9 mouse cellular contexts compared by ENCODE assay signal in the genomic region with DNA sequence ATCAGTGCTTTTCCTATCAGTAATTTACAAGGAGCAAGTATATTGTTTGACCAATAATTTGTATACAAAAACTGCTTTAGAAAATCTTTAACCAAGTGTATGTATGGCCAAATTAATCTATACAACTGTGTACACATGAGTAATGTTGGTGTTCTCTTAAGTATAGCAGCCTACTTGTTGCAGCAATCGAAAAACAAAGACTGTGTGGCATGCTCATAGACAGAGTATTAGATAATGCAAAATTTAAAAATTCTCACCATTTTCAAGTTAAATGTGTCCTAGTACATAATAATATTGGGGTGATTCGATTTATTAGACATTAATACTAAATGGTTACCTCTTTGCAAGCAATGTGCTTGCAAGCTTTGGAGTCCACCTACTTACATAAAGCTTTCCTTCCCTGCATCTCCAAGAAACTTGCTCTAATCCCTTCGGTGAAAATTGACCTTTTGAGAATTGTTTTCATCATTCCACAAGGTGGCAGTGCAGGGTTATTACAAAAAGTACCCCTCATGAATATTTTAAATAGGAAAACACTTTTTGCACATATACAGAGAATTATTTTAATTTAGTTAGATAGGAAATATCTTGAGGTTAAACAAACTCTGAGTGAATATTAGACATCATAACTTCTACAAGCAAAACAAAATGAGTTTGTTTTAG.
A peak's percentile ranks its signal among the peaks of the same experiment; 100 is the strongest.
DNase-seq lines count a peak whose midpoint lies in the region; ATAC-seq and TF ChIP-seq lines count a peak whose summit lies in the region.
"Had no signal": no experiment of that assay in that cellular context is flagged by ENCODE, and none has a peak within 500 bp of the region (broad histone marks: within the 10 kb centered on the region; RNA-seq: fewer than 3 reads in every experiment).

No protein-coding gene starts in this region.

- H3K4me3 ChIP-seq in E14TG2a.4 (replicated peaks; ENCODE audit: low read length): no peak overlapping the region
- H3K4me3 ChIP-seq in kidney, embryonic 16.5 days (ENCODE audit: low read length): no peak overlapping the region
- H3K4me3 ChIP-seq: midbrain, embryonic 12.5 days had no signal

- H3K4me1 ChIP-seq in E14TG2a.4 (replicated peaks; ENCODE audit: low read depth, low read length): no peaks in the 10 kb centered on the region
- H3K4me1 ChIP-seq in kidney, embryonic 16.5 days (ENCODE audit: insufficient read depth, low read length): no peaks in the 10 kb centered on the region
- H3K4me1 ChIP-seq: midbrain, embryonic 12.5 days had no signal

- no peak overlapping the region for H3K9ac ChIP-seq in kidney, embryonic 16.5 days (replicated peaks; ENCODE audit: low read length)
- H3K9ac ChIP-seq: midbrain, embryonic 12.5 days had no signal

- H3K27ac ChIP-seq in kidney, embryonic 16.5 days (ENCODE audit: low read length): no peak overlapping the region
- H3K27ac ChIP-seq: midbrain, embryonic 12.5 days had no signal

- no peak overlapping the region for H3K4me2 ChIP-seq in kidney, embryonic 16.5 days (replicated peaks; ENCODE audit: low read depth, low read length)
- H3K4me2 ChIP-seq: midbrain, embryonic 12.5 days had no signal

- DNase-seq in kidney, adult 9 months: peak; percentile 9
- DNase-seq in kidney, adult 18-20 months: no peak
- DNase-seq in 3T3-L1 (ENCODE audit: low read depth, low spot score): peak; percentile 60
- peak; percentile 24 for DNase-seq in embryo, embryonic 9.5 days (ENCODE audit: extremely low spot score)
- DNase-seq in yolk sac, embryonic 10.5 days (ENCODE audit: low spot score): no peak
- DNase-seq in heart, adult 18-20 months: no peak

- TF ChIP-seq CTCF in E14TG2a.4 (conservative IDR thresholded peaks at IDR 0.05; ENCODE audit: low read length): peak; percentile 20

- no peaks in the 10 kb centered on the region for H3K36me3 ChIP-seq in E14TG2a.4 (ENCODE audit: insufficient read depth, low read length)
- no peaks in the 10 kb centered on the region for H3K36me3 ChIP-seq in kidney, embryonic 16.5 days (ENCODE audit: insufficient read depth, low read length)
- H3K36me3 ChIP-seq: midbrain, embryonic 12.5 days had no signal

- H3K9me3 ChIP-seq in E14TG2a.4 (ENCODE audit: low read length): no peaks in the 10 kb centered on the region
- no peaks in the 10 kb centered on the region for H3K9me3 ChIP-seq in kidney, embryonic 16.5 days (ENCODE audit: low read length)
- H3K9me3 ChIP-seq: midbrain, embryonic 12.5 days had no signal

- no peak for ATAC-seq in kidney, embryonic 16.5 days (ENCODE audit: low FRiP score, low TSS enrichment)

- H3K27me3 ChIP-seq in E14TG2a.4 (ENCODE audit: insufficient read depth, low read length): no peaks in the 10 kb centered on the region
- no peaks in the 10 kb centered on the region for H3K27me3 ChIP-seq in kidney, embryonic 16.5 days (ENCODE audit: insufficient read depth, low read length)
- H3K27me3 ChIP-seq: midbrain, embryonic 12.5 days had no signal

- WGBS in kidney, embryonic 16.5 days: 32% methylated on average over 3 of the region's 3 CpGs

Comparison
In these comparisons a context has a peak if more than half of its experiments do, and no peak if none do; other contexts are left out.
1. DNase-seq: peak in kidney, adult 9 months (single experiment), 3T3-L1 (single experiment) and embryo, embryonic 9.5 days (single experiment); none in kidney, adult 18-20 months (single experiment), yolk sac, embryonic 10.5 days (single experiment) and heart, adult 18-20 months (0 of 2).